Mouse (Mus musculus): ENCODE results near the gene Jpt2.
A peak's percentile ranks its signal among the peaks of the same experiment; 100 is the strongest.

The Jpt2 gene

DNA sequence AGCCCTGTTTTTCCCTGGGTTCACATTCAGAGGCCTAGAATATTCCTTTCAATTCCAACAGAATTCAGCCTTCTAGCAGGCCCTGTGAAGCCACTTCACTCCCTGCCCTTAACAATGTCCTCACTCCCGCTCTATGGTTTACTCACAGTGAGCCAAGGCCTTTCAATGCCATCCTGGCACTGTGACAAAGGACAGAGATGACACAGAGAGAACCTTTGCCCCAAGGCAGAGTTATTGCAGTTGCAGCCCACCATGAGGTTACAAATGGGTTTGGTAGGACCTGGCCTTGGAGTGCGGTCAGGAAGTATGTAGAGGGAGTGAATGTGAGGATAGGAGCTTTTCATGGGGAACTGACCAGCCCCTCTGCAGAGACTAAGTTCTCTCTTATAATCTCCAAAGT is 52.9 kb downstream of the Jpt2 start:
- DNase-seq (ENCODE audit: low read depth, low spot score) = no peak

DNA sequence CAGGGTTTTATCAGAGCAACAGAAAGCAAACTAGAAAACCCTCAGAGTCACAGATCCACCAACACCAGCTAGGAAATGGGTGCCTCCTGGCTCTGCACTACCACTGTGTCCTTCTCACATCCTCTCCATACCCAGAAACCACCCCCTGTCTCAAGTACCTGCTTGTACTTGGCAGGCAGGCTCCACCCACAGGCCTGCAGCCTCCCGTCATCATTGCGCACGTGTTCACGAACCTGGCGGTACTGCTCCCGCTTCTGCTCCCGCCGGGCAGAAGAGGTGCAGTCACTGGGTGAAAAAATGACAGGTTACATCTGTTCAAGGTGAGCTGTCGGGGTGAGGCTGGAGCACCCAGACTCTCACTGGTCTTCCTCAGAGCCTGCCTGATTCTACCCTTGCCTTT is 56.7 kb downstream of the Jpt2 start:
- peak; percentile 66 for DNase-seq (ENCODE audit: low read depth, low spot score)

DNA sequence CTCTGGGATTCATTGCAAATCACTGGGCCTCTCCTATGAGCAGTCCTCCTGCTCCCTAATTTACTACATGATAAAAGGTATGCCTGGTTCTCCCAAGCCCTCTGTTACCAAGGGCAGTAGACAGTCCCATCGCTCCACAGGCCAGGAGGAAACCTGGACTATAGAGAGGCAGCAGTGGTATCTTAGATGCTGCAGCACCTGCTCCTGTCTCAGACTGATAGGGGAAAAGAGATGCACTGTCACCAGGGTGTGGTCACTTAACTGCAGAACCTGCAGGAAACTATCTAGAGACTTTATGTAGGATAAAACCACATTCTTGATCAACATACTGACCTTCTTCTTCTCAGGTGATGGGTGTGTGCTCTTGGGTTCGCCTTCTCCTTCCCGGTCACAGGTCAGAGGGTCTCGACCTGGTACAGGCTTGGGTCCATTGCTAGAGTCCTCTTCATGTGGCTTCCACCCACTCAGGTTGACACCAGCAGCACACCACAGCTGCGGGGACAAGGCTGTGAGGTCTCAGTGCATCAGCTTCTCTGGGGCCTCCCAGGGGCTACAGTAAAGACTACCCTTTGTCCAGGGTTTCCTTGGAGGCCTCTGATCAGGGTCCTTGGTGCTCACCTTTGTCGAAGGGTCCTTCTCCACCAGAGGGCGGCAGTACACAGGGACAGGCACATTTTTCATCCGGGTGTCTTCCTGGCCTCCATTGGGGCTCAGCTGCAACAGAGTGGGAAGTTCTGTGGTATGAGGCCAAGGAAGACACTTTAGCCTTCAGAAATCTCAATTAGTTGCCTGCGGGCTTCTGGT is 57.6 kb downstream of the Jpt2 start:
- no peak for DNase-seq (ENCODE audit: low read depth, low spot score)

DNA sequence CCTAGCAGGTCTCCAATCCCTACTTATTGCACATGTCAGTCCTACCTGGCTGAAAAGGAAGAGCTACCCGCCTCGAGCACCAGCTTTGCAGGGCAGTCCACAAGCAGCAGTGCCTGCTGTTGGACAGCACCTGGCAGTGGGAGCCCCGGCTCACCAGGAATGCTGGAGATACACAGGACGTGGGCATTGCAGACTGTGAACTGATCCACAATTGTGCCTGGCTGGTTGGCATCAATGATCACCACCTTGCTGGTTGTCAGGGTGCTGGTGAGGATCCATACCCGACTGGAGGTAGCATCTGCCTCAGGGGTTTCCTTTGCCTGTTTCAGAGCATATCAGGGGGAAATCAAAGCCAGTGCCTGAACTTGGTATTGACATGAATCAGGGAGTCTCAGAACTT is 58.4 kb downstream of the Jpt2 start:
- no peak for DNase-seq (ENCODE audit: low read depth, low spot score)

DNA sequence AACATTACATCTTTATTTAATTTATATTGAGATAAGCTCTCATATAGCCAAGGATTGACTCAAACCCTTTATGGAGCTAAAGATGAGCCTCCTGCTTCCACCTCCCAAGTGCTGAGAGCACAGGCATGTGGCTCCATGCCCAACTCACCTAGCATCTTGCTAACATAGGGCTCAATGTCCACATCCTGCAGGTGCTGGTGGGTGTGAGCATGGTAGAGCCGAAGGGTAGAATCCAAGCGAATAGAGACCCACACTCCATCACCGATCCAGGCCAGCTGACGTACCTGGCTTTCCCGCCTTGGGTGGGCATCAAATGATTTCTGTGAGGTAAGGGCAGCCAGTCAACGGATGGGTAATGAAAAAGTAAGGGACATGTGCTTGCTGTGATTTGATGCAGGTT is 60.5 kb downstream of the Jpt2 start:
- no peak for DNase-seq (ENCODE audit: low read depth, low spot score)

DNA sequence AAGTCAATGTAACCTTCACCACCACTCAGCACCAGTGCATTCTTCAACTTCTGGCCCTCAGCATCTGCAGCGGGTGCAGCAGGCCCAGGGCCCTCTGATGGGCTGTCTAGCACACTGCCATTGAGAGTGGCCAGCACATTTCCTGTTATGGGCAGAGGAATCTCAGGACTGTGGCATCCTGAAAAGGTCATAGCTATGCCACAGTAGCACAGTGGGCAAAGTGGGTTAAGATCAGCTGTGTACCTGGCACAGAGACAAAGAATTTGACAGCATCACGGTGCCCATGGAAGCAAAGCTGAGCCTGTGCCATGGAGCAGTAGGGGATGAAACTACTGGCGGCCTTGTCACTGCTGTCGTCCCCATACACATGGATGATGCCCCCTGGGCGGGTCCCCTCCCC is 61.3 kb downstream of the Jpt2 start:
- no peak for DNase-seq (ENCODE audit: low read depth, low spot score)

DNA sequence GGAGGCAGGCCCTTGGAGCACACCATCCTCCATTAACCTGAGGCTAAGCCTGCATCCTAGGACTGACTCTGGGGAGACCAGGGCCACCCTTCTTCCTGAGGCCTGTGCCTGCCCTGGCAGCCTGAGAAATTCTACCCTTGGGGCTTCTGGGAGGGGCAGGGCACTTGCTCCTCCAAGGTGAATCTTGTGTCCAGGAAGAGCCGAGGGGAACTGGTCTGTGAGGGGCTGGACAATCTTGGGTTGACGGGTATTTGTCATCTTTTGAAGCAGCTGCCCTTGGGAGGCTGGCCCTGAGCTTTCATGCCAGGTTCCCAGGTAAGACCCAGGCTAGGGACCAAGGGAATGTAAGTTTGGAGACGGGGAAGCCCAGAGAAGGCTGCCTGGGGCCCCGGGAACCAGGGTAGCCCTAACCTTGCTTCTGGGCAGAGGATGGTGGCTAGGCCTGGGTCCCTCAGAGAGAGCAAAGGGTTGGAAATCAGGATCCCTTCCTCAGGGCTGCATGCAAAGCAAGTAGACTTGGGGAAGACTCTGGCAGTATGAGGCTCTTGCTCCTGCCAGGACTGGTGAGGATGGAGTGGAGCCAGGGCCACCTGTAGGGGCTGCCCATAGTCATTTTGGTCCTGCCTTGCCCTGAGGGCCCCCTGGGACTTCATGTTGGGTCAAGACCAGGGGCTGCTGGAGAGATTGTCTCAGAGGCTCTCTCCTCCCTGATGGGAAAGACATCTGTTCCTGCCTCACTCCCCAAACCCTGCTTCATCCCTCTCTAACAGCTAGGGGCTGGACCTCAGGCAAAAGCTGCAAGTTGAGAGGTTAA is 62.2 kb downstream of the Jpt2 start:
- no peak for DNase-seq (ENCODE audit: low read depth, low spot score)

DNA sequence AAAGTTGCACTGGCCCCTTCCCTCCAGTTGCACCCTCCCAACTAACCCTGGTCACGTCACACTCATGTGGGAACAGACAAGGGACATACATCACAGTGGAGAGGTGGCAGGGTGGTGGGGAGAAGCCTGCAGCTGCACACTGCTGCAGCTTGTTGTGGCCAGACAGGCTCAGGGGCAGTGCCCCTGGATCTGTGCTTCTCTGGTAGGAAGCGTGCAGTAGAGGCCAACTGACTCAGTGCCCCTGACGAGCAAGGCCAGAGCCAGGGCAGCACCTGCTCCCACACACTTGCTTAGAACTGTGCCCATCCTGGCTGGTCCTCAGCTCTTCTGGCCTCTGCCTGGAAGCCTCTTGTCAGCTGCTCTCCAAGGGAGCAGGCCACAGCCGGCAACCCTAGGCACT is 62.9 kb downstream of the Jpt2 start:
- DNase-seq (ENCODE audit: low read depth, low spot score) = no peak

DNA sequence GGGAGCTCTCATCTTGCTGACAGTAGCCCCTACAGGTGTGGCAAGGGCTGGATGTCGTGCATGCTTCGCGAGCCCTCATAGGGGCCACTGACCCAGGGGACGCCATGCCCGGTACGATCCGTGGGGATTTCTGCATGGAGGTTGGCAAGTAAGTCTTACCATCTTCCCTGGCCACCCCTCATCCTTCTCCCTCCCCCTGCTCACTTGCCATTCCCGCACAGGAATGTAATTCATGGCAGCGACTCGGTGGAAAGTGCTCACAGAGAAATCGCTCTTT is 63.6 kb downstream of the Jpt2 start:
- no peak for DNase-seq (ENCODE audit: low read depth, low spot score)

DNA sequence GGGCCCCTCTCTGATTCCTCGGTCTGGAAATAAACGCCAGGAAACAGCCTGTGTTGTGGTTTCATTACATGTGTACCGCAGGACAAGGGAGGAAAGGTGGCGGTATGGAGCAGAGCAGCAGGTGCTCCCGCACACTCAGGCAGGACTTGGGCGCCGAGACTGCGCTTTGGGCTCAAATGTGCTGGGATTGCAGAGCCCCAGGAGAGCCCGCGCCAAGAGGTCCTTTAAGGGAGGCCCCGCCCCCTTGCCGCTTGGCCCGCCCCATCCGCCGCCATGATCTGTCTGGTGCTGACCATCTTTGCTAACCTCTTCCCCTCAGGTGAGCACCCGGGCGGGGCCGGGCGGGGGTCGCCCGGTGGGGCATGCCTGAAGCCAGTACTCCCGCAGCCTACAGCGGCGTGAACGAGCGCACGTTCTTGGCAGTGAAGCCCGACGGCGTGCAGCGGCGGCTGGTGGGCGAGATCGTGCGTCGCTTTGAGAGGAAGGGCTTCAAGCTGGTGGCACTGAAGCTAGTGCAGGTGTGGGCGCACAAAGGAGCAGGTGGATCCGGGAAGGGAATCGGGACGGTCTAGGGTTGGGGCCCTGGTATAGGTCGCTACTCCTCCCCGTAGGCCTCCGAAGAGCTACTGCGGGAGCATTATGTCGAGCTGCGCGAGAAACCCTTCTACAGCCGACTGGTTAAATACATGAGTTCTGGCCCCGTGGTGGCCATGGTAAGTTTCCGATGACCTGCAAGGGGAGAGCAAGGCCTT is 64.1 kb downstream of the Jpt2 start, which contains the start of gene Nme3:
Gene Nme3 (plus strand): TSS at position 260 of the 752 bp plus-strand sequence.
- DNase-seq (ENCODE audit: low read depth, low spot score) = peak; percentile 88

DNA sequence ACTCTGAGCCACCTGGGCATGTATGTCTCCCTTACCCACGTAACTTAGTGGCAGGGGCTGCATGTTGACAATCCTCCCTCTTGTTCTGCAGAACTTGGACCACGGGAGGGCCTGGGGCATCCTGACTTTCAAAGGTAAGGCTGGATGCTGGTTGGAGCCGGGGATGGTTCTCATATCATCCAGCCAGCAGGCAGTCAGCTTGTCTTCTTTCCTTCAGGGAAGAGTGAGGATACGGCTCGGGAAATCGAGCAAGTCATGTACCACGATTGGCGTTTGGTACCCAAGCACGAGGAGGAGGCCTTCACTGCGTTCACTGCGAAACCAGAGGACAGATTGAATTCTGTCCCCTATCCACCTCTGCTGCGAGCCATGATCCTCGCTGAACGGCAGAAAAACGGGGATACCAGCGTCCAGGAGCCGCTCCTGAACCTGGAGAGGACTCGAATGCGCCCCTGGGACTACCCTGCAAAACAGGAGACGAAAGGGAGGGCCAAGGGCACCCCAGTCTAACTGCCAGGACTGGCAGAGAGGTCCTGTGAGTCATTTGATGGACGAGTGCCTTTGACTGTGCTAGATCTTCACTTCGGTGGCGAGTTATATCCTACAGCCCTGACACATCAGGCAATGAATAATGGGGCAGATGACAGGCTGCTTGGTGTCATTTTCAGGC is 64.8 kb downstream of the Jpt2 start:
- DNase-seq (ENCODE audit: low read depth, low spot score) = no peak

DNA sequence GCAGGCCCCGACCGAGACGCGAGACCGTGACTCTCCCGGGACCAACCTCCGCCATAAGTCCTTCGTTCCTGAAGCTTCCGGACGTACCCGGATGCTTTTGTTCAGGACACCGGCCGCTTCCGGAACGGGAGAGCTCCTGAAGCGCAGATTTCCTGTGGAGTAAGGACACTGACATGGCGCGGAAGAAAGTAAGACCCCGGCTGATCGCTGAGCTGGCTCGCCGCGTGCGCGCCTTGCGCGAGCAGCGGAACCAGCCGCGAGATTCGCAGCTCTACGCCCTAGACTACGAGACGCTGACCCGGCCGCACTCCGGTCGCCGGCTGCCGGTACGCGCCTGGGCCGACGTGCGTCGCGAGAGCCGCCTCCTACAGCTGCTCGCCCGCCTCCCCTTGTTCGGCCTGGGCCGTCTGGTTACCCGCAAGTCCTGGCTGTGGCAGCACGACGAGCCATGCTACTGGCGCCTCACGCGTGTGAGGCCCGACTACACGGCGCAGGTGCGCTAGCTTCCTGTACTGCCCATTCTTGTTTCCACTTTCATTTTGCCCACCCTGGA is 65.4 kb downstream of the Jpt2 start, which contains the start of the genes Eme2 and Mrps34:
Gene Eme2 (minus strand): TSS at position 93 of the 553 bp plus-strand sequence.
Gene Mrps34 (plus strand): TSS at position 122 of the 553 bp plus-strand sequence.
- DNase-seq (ENCODE audit: low read depth, low spot score) = peak; percentile 97

DNA sequence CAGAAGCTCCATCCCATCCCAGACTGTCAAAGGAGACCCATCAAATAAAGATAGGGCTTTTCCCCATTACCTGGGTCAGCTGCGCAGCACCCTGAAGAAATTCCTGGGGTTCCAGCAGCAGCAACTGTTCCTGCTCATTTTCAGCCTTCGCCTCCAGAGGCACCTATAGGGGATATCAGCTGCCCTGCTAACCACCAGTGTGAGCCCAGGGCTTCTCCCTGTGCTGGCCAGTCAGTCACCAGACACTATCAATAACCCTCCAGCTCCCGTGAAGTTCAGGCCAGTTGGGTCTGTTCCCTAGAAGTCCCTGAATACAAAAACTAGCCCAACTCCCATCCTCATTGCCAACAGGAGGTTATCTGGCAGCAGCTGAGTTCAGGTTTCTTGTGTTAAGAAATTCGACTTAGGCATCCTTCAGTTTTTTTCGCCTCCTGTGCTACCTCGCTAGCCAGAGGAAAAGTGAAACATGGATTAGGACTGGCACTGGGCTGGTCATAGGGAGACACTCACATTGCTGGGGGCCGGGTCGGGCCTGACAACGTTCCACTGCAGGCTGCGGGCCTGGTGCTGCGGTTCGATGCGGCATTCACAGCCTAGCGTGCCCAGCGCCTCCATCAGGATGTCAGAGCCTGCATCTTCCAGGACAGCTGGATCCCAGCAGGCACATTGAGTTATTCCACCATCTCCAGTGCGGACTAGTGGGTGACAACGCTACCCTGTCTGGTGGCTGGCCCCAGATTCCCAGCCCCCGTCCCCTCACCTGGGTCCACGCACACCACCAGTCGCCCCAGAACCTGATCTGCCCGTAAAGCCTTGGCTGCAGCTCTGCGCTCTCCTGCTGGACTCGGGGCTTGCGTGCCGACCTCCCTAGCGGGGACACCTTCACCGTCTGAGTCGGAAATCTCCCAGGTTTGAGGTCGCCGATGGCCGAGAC is 66.2 kb downstream of the Jpt2 start:
- DNase-seq (ENCODE audit: low read depth, low spot score) = peak; percentile 41

DNA sequence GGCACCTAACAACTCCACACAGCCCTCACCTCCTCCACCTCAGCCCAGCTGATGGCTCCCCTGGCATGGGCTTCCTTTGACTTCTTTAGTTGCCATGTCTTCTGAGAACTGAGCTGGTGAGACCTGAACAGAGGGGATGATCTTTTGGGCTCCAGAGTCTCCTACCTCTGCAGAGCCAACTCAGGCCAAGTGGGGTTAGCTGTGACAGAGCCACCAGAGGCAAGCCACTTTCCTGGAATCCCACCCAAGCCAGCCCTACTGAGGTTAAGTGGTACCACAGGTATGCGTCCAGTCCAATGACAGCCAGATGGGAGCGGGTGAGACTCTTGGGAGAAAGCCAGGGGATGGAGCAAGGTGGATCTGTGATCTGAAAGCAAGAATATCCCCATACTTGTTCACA is 67.2 kb downstream of the Jpt2 start:
- DNase-seq (ENCODE audit: low read depth, low spot score) = no peak

DNA sequence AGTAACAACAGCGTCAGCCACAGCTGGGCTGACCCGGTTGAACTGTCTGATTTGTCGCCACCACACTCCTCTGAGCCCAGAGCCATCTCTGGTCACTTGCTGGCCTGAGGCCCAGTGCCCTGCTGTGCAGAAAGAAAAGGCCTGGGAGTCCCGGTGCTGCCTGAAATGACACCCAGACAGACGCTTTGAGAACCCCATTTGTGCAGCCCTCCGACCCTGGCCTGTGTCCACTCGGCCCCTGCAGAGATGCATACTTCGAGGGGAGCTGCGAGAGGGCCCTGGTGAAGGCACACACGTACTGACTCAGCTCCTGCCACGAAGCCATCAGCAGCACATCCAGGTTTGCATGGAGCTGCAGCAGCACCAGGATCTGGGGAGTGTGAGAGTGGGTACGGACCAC is 67.7 kb downstream of the Jpt2 start:
- DNase-seq (ENCODE audit: low read depth, low spot score) = no peak

DNA sequence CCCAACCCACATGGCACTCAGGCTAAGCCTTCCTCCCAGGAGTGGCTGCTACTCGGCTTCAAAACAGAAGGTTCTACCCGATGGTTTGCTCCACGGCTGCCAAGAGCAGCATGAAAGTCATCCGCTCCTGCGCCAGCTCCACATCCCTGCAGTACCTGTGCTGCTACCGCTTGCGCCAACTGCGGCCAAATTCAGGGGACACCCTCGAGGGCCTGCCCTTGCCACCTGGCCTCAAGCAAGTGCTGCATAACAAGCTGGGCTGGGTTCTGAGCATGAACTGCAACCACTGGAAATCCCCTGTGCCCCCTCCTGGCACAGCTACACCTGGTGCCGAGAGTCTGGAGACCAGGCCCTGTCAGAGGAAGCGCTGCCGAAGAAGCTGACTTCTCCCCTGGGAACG is 69.2 kb downstream of the Jpt2 start:
- peak; percentile 89 for DNase-seq (ENCODE audit: low read depth, low spot score)

DNA sequence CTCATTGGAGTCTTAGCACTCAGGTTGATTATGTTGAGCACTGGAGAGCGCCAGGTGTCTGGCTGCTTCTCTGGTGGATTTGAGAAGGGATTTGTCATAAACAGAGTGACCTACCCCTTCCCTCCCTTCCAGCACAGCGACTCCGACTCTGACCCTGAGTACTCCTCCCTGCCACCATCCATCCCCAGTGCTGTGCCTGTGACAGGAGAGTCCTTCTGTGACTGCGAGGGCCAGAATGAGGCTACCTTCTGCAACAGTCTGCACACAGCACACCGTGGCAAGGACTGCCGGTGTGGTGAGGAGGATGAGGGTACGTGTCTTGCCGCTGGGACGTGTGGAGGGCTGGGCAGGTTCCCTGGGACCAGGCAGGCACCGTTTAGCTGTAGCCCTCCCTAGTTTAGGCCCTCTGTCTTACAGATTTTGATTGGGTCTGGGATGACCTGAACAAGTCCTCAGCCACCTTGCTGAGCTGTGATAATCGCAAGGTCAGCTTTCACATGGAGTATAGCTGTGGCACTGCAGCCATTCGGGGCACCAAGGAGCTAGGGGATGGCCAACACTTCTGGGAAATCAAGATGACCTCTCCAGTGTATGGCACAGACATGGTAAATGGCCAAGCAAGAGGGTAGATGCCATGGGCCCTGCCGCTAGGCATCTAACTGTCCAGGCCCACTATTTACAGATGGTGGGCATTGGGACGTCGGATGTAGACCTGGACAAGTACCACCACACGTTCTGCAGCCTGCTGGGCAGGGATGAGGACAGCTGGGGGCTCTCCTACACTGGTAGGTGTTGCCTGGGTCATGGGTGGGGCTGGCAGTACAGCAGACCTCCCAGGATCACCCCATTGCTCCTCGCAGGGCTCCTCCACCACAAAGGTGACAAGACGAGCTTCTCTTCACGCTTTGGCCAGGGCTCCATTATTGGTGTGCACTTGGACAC is 70.1 kb downstream of the Jpt2 start:
- DNase-seq (ENCODE audit: low read depth, low spot score) = no peak

DNA sequence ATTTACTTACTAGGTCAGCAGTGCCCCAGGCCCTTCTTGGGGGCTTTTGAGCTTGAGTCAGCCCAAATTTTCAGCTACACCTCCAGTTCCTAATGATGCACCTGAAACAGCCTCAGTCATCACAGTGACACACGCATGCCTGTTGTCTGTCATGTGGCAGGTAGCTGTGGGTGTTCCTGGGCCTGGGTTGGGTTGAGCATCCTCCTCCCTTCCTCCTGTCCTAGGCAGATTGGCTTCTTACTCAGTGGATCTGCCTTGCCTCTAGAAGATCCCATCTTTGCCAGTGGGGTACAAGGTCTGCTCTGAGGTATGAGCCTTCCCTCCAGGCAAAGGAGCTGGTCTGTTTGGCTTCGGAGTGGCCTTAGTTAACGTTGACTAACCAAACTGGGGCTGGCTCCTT is 71.6 kb downstream of the Jpt2 start:
- no peak for DNase-seq (ENCODE audit: low read depth, low spot score)

Measured in brain, adult 2 months (tissue).